Mouse (Mus musculus): ENCODE data around the gene Scube1. TPM values are rescaled to one million over a fixed set of nuclear protein-coding genes. Genes with fewer than 3 reads are reported as not detected.

Gene Scube1
- total and polyA plus RNA-seq, 3 experiments: 0.05 TPM; not detected in 2

DNA sequence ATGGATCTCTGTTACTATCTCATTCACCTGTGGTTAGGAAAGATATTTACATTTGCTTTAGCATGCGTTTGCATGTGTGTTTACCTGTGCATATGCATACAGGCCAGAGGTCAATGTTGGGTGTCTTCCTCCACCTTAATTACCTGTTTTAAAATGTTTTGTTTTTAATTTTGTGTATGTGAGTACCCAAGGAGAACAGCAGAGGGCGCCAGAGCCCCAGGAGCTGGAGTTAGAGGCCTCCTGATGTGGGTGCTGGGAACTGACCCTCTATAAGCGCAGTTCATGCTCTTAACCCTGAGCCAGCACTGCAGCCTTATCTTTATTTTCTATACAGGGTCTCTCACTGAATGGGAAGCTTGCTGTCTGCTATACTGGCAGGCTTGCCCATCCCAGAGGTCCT lies 95.1 kb downstream of the Scube1 start:
- Histone ChIP-seq H3K27me3 (ENCODE audit: insufficient read depth, low read length) (peaks cover 3% of the 10 kb centered on the region; the same call in 1 of the 2 replicates), H3K9me3 (replicated peaks) (no peaks in the 10 kb centered on the region; the same call in 1 of the 2 replicates), H3K36me3 (replicated peaks) (no peaks in the 10 kb centered on the region), H3K4me1 (ENCODE audit: insufficient read depth, low read depth, low read length) (no peaks in the 10 kb centered on the region), H3K4me3 (ENCODE audit: low read depth, low read length) (no peak overlapping the region)
- ATAC-seq (ENCODE audit: extremely low read depth, insufficient number of reproducible peaks, low FRiP score, poor library complexity, severe bottlenecking) (no peak), DNase-seq (ENCODE audit: low spot score) (no peak)
- no peak for TF ChIP-seq CTCF (IDR thresholded peaks at IDR 0.05; ENCODE audit: low read depth, low read length)
- no peak for TF ChIP-seq TAL1 (conservative IDR thresholded peaks at IDR 0.05; ENCODE audit: low read depth, low read length)
- no peak for TF ChIP-seq GATA1 (IDR thresholded peaks at IDR 0.05; ENCODE audit: borderline replicate concordance, low read length)
- TF ChIP-seq POLR2AphosphoS5 (IDR thresholded peaks at IDR 0.05; ENCODE audit: insufficient replicate concordance, low read depth, low read length): no peak
- no peak for TF ChIP-seq GATA2 (IDR thresholded peaks at IDR 0.05; ENCODE audit: borderline replicate concordance, low read depth, low read length)

DNA sequence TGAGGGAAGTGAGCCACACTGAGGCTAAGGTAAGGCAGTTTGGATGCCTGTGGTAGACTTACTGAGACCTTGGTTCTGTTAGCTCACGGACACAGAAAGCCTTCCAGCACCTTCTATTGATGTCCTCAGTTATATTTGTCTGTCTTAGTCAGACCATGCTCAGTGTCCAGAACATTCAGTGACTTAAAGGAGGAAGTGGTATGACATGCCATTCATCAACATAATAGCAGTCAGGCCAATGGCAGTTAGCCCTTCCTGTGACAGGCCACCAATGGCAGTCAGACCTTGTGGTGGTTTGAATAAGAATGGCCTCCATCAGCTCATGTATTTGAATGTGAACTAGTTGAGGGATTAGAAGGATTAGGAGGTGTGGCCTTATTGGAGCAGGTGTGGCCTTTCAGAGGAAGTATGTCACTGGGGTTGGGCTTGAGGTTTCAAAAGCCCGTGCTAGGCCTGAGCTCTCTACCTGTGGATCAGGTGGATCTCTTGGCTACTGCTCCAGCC lies 98.6 kb downstream of the Scube1 start:
- H3K4me3 ChIP-seq (ENCODE audit: low read depth, low read length): no peak overlapping the region
- ATAC-seq (ENCODE audit: extremely low read depth, insufficient number of reproducible peaks, low FRiP score, poor library complexity, severe bottlenecking) (no peak), DNase-seq (ENCODE audit: low spot score) (no peak)
- no peaks in the 10 kb centered on the region for H3K36me3 ChIP-seq (replicated peaks)
- no peaks in the 10 kb centered on the region; the same call in 1 of the 2 replicates for H3K9me3 ChIP-seq (replicated peaks)
- no peak for TF ChIP-seq GATA2 (IDR thresholded peaks at IDR 0.05; ENCODE audit: borderline replicate concordance, low read depth, low read length)
- TF ChIP-seq TAL1 (conservative IDR thresholded peaks at IDR 0.05; ENCODE audit: low read depth, low read length): no peak
- TF ChIP-seq GATA1 (IDR thresholded peaks at IDR 0.05; ENCODE audit: borderline replicate concordance, low read length): no peak
- no peak for TF ChIP-seq CTCF (IDR thresholded peaks at IDR 0.05; ENCODE audit: low read depth, low read length)
- H3K4me1 ChIP-seq (ENCODE audit: insufficient read depth, low read depth, low read length): no peaks in the 10 kb centered on the region
- H3K27me3 ChIP-seq (ENCODE audit: insufficient read depth, low read length): peaks cover 3% of the 10 kb centered on the region; the same call in 1 of the 2 replicates

DNA sequence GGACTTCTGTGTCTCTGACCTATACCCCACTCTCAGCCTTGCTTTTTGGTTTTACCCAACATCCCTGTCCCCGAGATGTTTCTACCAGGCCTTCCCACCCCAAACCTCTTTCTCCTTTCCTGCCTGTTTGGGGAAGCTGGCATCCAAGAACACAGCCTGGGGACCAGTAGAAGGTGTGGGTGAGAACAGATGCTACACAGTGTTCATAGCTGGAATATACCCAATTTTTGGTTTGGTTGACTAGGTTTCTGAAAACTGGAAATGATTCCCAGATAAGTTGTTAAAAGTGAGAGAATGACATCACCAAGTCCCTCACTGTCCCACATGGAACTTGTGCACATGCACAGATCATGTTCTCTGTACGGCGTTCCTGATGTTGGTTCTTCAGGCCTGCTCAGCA lies 109.6 kb downstream of the Scube1 start:
- no peak overlapping the region for H3K4me3 ChIP-seq (ENCODE audit: low read depth, low read length)
- no peaks in the 10 kb centered on the region for H3K36me3 ChIP-seq (replicated peaks)
- no peaks in the 10 kb centered on the region for H3K4me1 ChIP-seq (ENCODE audit: insufficient read depth, low read depth, low read length)
- DNase-seq (ENCODE audit: low spot score) (no peak), ATAC-seq (ENCODE audit: extremely low read depth, insufficient number of reproducible peaks, low FRiP score, poor library complexity, severe bottlenecking) (no peak)
- TF ChIP-seq GATA1 (IDR thresholded peaks at IDR 0.05; ENCODE audit: borderline replicate concordance, low read length) (no peak), POLR2AphosphoS5 (IDR thresholded peaks at IDR 0.05; ENCODE audit: insufficient replicate concordance, low read depth, low read length) (no peak), TAL1 (conservative IDR thresholded peaks at IDR 0.05; ENCODE audit: low read depth, low read length) (no peak), CTCF (IDR thresholded peaks at IDR 0.05; ENCODE audit: low read depth, low read length) (no peak), GATA2 (IDR thresholded peaks at IDR 0.05; ENCODE audit: borderline replicate concordance, low read depth, low read length) (no peak)
- peaks cover 47% of the 10 kb centered on the region; the same call in 1 of the 2 replicates for H3K27me3 ChIP-seq (ENCODE audit: insufficient read depth, low read length)
- H3K9me3 ChIP-seq (replicated peaks): no peaks in the 10 kb centered on the region

DNA sequence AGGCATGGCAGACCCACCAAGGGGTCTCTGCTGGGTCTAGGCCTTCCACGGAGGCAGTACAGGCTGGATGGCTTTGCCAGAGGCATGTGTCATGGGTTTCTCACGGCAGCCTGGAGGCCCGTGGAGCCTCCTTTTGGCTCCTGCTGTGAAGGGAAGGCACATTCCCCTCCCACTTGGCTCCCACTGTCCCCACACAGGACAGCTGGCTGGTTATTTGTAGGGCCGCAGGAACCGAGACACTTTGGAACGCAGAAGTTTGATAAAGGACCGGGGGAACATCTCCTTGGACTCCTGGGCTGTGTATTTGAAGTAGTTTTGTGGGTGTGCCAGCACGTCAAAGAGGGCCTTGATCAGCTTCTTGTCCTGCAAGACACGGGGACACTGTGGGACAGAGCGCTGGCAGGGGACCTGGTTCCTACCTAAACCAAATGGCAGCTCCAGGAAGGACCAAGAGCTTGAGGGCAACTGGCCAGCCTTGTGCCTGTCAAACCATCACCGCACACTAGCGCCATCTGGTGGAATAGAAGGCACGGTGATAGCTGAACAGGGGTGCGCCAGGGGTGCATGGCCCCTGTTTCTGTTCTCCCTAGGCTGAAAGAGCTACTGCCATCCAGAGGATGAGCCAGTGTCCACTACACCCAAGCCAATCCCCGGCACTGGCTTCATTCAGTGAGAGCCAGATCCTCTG lies 117.6 kb downstream of the Scube1 start:
- peaks cover 35% of the 10 kb centered on the region for H3K27me3 ChIP-seq (ENCODE audit: insufficient read depth, low read length)
- H3K4me3 ChIP-seq (ENCODE audit: low read depth, low read length): no peak overlapping the region
- peaks cover 2% of the 10 kb centered on the region for H3K36me3 ChIP-seq (replicated peaks)
- TF ChIP-seq CTCF (IDR thresholded peaks at IDR 0.05; ENCODE audit: low read depth, low read length) (peak; percentile 91), POLR2AphosphoS5 (IDR thresholded peaks at IDR 0.05; ENCODE audit: insufficient replicate concordance, low read depth, low read length) (no peak)
- H3K9me3 ChIP-seq (replicated peaks): no peaks in the 10 kb centered on the region
- ATAC-seq (ENCODE audit: extremely low read depth, insufficient number of reproducible peaks, low FRiP score, poor library complexity, severe bottlenecking): peak; percentile 67
- H3K4me1 ChIP-seq (ENCODE audit: insufficient read depth, low read depth, low read length): peaks cover 46% of the 10 kb centered on the region
- DNase-seq (ENCODE audit: low spot score): peak; percentile 79

DNA sequence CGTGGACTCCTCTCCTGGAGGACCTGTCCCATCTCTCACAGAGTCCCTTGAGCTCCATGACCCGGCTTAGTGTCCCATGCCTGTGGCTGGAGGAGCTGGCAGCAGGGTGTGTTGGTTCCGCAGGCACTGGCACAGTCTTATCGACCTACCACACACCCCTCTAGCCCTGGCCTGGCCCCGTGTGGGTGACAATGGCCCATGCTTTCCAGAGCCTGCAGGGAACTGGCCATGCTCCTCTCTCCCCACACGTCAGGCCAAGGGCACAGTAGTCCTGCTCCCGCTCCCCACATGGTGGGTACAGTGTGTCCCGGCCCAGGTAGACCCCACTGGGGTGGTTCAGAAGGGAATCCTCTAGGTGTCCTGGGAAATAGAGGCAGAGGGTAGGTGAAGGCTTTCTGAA lies 118.1 kb downstream of the Scube1 start:
- DNase-seq (ENCODE audit: low spot score) (no peak), ATAC-seq (ENCODE audit: extremely low read depth, insufficient number of reproducible peaks, low FRiP score, poor library complexity, severe bottlenecking) (no peak)
- peaks cover 2% of the 10 kb centered on the region for H3K36me3 ChIP-seq (replicated peaks)
- no peak overlapping the region for H3K4me3 ChIP-seq (ENCODE audit: low read depth, low read length)
- peaks cover 30% of the 10 kb centered on the region for H3K27me3 ChIP-seq (ENCODE audit: insufficient read depth, low read length)
- no peaks in the 10 kb centered on the region for H3K9me3 ChIP-seq (replicated peaks)
- TF ChIP-seq CTCF (IDR thresholded peaks at IDR 0.05; ENCODE audit: low read depth, low read length) (no peak), POLR2AphosphoS5 (IDR thresholded peaks at IDR 0.05; ENCODE audit: insufficient replicate concordance, low read depth, low read length) (no peak), GATA1 (IDR thresholded peaks at IDR 0.05; ENCODE audit: borderline replicate concordance, low read length) (no peak), GATA2 (IDR thresholded peaks at IDR 0.05; ENCODE audit: borderline replicate concordance, low read depth, low read length) (no peak), TAL1 (conservative IDR thresholded peaks at IDR 0.05; ENCODE audit: low read depth, low read length) (no peak)
- H3K4me1 ChIP-seq (ENCODE audit: insufficient read depth, low read depth, low read length): peaks cover 51% of the 10 kb centered on the region

DNA sequence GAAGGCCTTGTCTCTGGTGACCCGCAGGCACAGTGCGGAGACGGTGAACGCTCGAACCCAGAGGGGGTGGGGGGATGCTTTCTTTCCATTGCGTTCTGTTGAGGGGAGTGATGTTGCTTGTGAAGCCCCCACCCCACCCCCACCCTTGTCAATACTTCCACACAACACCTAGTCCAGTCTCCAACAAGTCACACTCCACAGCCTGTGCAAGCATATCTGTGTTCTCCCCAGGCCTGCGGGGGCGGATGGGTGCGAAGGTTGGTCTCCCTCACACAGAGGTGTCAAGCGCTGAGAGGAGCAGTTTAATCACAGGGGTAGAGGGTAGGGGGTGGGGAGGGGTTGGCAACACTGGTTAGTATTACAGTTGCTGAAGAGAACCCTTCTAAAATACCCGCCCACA lies 118.6 kb downstream of the Scube1 start:
- Histone ChIP-seq H3K9me3 (replicated peaks) (no peaks in the 10 kb centered on the region), H3K27me3 (ENCODE audit: insufficient read depth, low read length) (peaks cover 28% of the 10 kb centered on the region), H3K36me3 (replicated peaks) (peaks cover 2% of the 10 kb centered on the region), H3K4me1 (ENCODE audit: insufficient read depth, low read depth, low read length) (peaks cover 55% of the 10 kb centered on the region), H3K4me3 (ENCODE audit: low read depth, low read length) (no peak overlapping the region)
- no peak for ATAC-seq (ENCODE audit: extremely low read depth, insufficient number of reproducible peaks, low FRiP score, poor library complexity, severe bottlenecking)
- DNase-seq (ENCODE audit: low spot score): no peak
- TF ChIP-seq GATA2 (IDR thresholded peaks at IDR 0.05; ENCODE audit: borderline replicate concordance, low read depth, low read length) (no peak), TAL1 (conservative IDR thresholded peaks at IDR 0.05; ENCODE audit: low read depth, low read length) (no peak), CTCF (IDR thresholded peaks at IDR 0.05; ENCODE audit: low read depth, low read length) (no peak), POLR2AphosphoS5 (IDR thresholded peaks at IDR 0.05; ENCODE audit: insufficient replicate concordance, low read depth, low read length) (no peak), GATA1 (IDR thresholded peaks at IDR 0.05; ENCODE audit: borderline replicate concordance, low read length) (no peak)
